Mouse (Mus musculus) adrenal gland, adult 18-20 months (tissue): ENCODE measurements around the gene Tmtc4. TPM values are rescaled to one million over a fixed set of nuclear protein-coding genes. Genes with fewer than 3 reads are reported as not detected.

Source experiments
- DNase-seq, 2 experiments: peaks; one replicate each; pipeline ENCODE4 v3.0.0; 2021 to 2022; ENCODE audit warnings: low spot score in 2 of 2
- total RNA-seq, 2 experiments: library from RNA; stranded (reverse); gene quantifications; 1 replicate in 1 of 2; 2 replicates in 1 of 2; pipeline ENCODE4 v1.2.3; 2021

Gene Tmtc4
- total RNA-seq, 2 experiments from 2014 or later = 16.2 to 17.4 TPM

DNA sequence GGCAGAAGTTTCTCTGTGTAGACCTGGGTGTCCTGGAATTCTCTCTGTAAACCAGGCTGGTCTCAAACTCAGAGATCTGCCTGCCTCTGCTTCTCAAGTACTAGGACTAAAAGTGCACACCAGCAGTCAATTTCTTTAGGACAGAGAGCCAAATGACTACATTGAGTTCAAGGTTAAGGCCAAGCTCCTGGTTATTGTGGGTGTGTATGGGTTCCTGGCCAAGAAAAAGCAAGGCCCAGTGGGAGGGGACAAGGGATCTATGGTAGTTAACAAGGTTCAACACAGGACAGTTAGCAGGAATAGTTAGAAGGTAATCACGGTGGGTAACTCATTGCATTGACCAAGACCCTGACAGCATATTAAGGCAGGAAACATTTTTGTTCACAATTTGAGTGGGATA is 78.8 kb downstream of the Tmtc4 start:
- no peak for DNase-seq

DNA sequence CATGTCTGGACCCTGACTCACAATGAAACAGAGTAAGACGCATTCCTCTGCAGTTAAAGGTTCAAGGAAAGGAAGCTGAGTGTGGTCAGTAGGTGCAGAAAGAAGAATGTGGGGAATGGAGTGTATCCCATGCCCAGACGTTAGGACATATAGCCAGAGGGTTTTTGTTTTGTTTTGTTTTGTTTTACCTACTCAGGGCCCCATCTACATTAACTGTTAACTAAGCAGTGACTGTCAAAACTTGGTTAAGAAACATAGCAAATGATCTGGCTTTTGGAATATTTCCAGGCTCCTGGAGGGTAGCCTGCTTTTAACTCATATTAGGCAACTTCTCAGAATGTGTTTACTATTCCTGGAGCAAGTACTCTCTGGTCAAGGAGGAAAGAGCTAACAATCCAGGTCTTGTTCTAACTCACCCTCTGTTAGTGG is 79.9 kb downstream of the Tmtc4 start:
- no peak for DNase-seq

DNA sequence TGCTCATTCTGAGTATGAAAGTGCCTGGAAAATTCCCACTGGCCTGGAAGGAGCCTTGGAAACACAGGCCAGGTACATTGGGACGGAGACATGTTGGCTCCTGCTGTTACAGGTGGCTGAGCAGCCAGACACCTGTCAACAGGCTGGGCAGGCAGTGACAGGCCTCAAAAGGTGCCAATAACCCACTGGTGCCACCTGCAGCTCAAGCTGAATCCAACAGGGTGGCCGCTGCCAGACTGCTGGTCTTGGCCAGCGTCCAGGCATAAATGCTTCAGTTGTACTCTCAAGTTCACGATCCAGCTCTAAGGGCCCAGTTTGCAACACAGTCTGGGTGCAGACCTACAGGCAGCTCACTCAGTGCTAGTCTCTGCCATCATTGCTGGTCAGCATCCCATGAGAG is 81.0 kb downstream of the Tmtc4 start:
- peak; percentile 48 to 58 for DNase-seq

DNA sequence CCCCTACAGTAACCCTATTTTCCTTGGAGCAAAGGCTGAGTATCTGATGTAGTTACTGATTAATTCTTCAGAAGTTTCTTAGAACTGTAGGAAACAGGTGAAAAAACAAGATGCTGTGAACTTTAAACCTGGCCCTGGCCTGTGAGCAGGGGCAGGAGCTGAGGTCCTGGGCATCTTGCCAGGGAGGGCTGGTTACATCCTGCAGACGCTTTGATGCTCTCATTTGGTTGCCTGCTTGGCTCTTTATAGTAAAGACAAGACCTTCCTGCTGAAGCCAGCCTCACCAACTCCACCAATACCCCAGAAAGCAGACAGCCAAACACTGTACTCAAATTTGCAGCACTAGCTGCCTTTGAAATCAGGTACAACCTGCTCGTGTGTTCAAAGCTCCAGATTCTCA is 81.7 kb downstream of the Tmtc4 start:
- DNase-seq = peak; percentile 31 to 40

DNA sequence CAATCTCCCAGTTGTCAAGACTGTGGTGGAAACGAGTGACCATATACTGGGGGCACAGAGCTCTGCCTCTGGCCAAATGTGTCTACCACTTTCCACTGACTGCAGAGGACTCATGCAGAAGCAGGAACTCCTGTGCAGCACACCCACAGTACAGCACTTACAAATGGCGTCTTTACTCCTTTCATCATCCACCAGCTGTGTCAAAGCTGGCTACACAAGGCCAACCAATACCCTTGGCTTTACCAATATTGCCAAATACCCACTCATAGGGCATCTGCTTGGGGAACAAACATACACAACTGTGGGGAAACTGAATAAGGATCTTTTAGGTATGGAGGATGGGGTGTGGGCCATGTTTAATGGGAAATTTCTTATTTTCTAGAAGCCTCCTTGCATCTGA is 82.1 kb downstream of the Tmtc4 start:
- DNase-seq = no peak

DNA sequence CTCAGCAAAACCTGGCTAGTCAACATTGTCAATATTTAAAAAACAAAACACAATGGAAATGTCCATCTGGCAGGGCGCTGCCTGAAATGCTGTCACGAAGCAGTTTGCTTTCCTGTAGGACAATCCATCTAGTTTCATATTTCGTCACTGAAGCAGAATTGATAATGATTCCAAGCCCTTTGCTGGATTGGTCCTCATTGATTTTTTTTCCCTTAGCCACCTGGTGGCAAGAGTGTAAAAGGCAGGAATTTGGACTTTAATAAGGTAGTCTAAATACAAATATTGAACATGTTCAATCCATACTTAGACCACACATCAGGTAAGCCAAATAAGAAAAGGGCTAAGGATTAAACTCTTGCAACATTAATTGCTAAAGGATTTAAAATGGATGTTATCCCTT is 82.7 kb downstream of the Tmtc4 start:
- DNase-seq = no peak

DNA sequence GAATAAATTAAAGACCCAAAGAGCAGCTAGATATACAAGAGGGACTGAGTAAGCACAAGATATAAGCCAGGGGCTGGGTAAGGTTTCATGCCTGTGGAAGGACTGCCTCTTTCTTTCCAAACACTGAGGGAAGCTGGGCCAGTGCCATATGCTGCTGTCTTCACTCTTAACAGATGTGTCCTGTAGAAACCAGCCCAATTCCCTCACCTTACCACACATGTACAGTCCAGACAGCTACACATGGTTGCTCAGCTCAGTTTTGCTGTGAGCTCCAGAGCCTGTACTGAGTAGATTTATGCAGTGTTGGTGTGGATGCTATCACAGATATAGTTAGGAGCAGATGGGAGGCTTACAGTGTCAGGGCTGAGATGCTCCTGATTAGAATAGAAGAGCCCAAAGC is 83.2 kb downstream of the Tmtc4 start:
- no peak for DNase-seq

DNA sequence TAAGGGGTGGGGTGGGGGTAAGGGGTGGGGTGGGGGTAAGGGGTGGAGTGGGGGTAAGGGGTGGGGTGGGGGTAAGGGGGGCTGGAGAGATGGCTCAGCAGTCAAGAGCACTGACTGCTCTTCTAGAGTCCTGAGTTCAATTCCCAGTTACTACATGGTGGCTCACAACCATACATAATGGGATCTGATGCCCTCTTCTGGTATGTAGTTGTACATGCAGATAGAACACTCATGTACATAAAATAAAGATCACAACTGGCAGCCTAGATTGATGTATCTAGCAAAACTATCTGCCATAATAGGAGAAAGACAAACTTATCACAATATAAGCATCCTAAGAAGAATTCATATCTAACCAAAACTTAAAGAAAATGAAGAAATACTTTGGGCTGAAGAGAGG is 85.3 kb downstream of the Tmtc4 start:
- no peak for DNase-seq

DNA sequence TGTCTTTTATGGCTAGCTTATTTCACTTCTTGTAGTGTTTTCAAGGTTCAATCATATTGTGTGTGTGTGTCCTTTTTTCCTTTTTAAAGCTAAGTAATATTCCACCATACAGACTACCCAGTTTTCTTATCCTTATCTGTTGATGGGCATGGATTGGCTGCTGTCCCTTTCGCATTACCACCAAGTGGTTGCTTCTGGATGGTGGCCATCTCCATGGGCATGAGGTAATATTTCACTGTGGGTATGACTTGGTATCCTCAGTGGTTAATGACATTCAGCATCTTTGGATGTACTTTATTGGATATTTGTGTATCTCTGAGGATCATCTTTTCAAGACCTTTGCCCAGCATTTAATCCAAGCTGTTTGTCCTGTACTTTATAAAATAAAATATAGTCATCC is 87.7 kb downstream of the Tmtc4 start:
- DNase-seq = no peak

DNA sequence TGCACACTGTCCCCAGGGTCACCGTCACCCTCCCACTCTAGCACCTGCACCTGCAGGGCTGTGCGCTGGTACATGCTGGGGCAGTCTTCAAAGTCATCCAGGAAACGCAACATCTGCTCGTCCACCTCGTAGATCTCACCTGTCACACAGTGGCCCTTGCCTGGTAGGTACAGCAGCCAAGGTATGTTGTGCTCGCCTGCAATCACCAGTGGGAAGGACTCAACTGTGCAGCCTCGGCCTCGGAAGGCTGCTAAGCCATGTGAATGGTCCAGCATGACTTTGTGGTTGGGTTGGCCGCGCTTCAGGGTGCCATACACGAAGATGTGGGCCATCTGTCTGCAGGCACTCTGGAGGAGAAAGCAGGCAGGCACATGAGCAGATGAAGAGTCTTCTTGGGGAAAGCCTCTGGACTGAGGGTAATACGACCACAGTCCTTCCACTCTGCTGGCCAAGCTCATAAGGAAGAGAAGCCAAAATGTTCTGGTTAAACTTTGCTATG is 92.3 kb downstream of the Tmtc4 start:
- no peak for DNase-seq

DNA sequence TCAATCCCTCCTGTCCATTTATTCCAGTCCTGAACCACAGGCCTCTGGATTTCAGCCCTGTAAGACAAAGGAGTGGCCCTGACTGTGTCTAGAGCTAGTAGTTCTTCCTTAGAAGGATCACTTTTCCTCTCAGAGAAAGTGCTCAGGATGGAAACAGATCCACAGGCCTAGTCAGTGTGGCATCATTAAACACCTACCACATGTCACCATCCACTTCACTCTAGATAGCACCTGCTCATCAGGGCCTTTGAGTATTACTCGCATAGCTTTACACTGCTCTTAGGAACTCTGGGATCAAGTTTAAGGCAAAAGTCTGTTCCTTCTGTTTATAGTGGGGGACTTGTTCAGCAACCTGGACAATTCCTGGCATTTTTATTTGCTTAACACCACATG is 95.4 kb downstream of the Tmtc4 start:
- DNase-seq = no peak

DNA sequence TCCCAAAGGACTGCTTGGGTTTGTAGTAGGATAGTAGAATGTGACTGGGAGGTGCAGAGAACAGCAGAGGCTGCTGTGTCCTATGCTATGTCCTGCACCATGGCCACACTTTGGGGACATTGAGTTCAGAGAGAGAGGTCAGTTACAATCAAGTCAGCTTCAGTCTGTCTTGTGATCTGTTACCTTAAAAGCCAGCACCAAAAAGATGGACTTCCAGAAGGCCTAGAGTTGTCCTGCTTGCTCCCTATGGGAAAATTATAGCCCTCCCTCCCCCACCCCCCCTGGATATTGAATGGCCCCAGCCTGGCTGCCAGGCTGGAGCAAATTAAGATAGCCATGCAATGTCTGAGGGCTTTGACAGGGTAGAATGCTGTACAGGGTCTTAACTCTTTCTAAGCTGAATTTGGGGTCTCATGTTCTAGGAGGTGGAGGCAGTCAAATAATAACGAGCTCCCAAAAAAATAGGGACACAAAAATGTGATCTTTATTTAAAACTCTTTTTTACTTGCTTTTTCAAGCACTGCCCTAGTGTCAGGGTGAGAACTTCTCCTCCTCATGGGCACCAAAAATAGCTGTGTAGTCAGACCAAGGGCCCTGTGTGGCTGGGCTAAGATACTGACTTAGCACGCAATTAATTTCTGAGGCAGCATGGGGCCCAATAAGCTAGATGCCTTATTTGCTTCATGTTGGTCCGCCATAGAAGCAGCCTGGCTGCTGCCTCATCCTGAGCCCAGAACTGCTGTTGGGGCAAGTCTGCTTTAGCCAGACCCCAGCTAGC is 95.9 kb downstream of the Tmtc4 start:
- DNase-seq = no peak

DNA sequence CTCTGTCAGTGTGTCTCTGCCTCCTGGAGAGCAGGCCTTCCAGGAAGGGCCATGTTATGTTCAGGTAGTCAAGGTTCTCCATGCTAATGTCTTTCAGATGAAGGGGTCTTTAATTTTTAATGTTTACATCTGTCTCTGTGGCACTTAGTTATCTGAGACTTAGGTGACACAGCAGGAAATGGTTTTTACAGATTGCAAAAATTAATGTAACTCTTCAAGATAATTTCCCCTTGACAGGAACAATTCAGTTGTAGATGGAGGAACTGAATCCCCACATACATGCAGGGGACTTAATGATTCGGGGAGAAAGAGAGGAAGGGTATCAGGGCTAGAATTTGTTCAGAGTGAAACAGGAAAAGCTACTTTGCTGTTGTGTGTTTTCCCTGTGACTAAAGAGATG is 96.6 kb downstream of the Tmtc4 start:
- no peak for DNase-seq

DNA sequence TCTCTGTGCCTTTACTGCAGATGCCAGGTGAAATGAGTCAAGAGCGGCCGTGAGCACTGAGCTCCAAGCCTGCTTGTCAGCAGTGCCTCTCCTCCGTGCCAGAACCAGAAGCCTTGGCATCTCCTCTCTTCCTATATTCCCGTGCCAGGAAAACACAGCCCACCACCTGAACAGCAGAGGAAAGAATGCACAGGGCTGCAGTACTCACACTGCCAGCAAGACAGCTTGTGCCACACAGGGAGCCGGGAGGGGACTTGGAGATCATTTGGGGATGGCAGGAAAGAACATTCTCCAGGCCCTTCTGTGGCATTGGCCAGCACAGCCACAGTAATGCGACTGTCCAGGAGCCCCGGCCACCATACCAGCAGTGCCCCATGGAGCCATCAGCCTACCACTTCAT is 97.9 kb downstream of the Tmtc4 start:
- no peak for DNase-seq

DNA sequence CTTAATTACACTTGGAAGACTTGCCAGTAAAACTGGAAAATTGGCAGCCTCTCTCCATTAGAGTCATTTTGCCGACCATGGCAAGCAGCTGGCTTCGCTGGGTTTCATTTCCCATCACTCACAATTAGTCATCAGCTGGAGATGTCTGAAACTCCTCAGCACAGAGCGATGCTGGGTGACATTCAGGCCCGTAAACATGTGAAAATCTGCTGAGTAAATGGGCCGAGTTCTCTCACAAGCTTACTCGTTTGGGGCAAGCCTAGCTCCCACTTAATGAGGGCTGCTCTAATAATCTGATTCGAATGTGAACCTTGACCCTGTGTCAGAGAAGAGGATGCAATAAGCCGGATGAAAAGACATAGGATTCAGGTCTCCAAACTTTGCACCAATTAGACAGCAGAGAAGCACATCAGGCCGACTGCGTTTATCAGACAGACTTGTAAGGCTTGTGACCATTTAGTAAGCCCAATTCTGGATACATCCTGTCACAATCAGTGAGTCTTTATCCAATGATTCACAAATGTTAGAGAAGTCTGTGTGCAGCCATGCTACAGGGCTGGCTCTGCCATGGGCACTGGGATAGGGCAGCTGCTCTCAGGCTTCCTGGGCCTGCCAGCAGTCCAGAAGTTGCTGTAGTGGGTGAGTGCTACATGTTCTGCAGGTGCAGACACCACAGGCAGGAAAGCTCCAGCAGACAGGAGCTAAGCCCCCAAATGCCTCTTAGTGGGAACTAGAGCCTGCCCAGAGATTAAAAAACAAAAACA is 99.8 kb downstream of the Tmtc4 start:
- DNase-seq = no peak

DNA sequence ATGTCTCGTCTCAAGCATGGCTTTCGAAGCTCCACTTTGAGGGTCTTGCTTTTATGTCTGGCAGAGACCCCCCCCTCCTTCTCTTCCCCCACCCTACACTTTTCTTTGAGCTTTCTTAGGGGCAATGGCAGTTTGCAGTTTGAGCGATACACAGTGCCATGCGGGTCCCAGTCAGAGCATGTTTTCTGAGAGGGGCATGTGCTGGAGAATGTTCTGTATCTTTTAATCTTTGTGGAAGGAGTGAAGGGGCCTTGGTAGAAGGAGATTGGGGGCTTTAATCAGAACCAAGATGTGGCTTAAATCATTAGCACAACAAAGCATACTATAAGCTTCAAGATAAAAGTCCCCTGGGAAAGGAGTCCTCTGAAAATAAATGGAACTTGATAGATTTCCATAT is 100.4 kb downstream of the Tmtc4 start:
- no peak for DNase-seq

DNA sequence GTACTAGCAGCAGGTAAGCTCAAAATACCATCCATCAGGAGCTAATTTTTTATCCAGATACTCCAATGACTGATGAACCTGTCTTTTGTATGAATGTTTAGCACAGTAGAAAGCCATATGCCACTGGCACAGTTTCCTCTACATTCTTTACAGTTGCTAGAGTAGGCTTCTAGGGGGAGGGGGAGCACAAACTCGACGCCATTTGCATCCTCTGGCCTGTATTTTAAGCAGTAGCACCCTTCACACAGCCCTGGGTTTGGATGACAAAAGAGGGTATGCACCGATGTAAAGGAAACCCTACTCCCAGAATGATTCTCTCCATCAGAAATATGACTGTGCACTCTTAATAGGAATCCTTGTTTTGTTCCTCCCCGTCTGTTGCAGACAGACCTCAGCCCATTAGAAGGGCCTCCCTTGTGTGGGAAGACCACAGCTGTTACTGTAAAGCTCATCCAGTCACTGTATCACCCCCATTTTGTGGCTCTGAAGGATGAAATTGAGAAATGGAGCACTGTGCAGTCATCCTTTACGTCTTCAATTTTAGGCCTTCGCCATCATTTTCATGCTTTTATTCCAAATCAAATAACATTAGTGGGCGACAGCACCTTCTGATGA is 100.9 kb downstream of the Tmtc4 start:
- DNase-seq = no peak

DNA sequence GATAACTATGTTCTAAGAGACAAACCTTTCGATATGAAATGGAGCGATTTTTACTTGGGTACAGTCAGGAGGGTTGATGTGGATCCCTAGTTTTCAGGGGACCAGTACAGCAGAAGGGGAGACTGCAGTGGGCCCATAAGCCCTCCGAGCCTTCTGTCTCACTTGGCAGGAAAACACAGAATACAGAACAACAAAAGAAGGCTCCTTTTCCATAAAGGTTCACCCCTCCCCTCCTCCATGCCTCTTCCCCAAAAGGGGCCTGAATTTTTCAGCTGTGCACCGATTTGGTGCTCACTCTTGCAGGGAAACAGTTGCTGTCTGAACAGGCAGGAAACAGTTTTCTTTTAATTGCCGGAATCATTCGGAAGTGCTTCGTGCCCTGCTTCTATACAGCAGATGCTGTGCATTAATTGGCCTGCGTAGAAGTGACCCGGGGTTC is 101.6 kb downstream of the Tmtc4 start:
- DNase-seq = no peak

DNA sequence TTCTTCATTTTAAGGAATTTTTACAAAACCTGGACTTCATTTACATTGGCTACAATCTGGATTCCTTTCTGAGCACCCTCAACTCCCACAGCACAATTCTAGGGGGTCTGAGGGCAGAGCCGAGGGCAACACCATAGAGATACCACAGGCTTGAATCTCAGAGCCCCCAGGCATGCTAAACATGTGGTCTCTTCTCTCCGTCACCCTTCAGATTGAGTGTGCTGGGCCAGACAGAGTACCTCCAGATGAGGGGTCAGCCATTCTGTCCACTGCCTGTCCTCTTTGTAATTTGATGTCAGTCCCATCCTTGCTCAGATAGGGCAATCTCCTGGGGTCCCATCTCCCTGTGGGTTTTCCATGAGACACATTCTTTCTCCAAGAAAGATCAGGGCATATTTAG is 102.1 kb downstream of the Tmtc4 start:
- DNase-seq = no peak

DNA sequence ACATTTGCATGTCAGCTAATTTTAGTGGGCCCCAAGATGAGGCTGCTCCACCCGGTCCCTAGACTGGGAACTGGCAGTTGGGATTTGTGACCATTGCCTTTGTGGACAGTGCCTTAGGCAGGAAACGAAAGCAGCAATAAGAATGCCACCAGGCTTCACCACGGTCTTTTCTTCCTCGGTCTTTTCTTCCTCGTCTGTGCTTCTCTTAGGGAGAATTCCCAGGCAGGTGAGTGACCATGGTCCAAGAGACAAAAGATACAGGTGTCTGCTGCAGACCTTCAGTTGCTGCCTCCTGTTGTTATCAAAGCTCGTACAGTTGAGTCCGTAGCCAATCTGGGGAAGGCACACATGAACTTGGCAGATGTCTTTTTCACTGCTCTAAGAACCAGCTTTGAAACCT is 103.5 kb downstream of the Tmtc4 start:
- DNase-seq = no peak

DNA sequence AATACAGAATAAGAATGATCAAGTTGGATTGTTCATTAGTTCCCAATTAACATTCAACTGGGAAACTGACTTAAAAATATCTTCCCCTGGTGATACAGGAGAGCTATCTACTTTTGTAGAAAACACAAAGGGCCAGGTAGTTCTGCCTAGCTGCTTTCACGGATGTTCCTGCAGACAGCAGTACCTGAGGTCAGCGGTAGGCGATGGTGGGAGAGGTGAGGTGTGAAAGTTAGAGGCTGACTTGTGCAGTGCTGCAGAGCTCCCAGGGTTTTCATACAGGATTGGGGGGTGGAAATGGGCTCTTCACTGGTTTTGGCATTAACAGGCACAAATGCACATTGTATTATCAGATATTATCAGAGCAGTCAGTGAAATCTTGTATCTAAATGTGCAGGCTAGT is 106.0 kb downstream of the Tmtc4 start:
- DNase-seq = no peak

DNA sequence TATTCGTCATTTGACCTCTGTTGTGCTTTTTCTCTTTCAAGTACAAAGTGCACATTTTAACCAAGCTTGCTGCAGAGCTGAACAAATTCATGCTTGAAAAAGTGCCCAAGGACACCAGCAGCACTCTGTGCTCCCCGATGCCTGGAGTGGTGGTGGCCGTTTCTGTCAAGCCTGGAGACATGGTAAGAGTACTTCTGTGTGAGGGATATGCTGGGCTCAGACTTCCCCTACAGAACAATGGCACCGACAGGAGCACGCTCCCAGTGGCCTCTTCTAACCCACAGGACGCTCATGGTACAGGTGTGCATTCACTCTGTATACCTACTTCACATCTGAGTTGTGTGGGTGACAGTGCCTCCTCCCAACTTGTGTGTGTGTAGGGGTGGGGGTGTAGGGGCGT is 107.1 kb downstream of the Tmtc4 start:
- no peak for DNase-seq
